Mouse (Mus musculus): Measurements from ENCODE around the gene Aloxe3.

The Aloxe3 gene

DNA sequence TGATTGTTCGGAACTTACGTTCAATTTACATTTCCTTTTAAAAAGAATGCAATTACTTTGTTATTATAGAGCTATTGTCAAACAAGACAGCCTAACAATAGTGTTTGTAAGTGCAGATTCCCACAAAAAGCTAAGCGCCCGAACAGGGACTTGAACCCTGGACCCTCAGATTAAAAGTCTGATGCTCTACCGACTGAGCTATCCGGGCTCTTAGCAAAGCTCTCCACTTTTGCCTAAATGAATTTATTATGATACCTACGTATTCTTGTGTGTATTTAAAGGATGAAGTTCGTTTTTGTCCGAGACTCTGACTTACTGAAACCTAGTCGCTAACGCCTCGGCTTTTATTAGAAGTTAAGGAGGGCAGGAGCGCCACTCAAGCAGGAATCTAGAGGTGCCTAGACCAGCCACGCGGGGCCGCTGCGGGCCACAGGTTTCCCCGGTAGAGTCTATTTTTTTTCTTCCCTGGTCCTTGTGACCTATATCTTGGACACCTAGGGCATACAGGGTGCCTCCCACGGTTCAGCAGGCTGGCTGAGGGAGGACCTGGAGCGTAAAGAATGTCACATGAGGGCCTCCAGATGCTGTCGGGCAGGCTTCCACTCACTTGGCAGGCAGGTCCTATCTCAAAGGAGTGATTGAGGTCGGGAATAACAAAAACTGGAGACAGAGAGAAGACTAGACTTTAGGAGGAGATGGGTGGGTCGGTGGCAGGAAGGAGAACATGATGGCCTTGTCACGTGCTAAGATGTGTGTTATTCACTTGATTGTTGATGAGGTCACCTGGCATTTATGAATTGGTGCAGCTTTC is 450 bp upstream of the Aloxe3 start:
- DNase-seq (ENCODE audit: low spot score in 2 of 2): peak; percentile 84 to 88

DNA sequence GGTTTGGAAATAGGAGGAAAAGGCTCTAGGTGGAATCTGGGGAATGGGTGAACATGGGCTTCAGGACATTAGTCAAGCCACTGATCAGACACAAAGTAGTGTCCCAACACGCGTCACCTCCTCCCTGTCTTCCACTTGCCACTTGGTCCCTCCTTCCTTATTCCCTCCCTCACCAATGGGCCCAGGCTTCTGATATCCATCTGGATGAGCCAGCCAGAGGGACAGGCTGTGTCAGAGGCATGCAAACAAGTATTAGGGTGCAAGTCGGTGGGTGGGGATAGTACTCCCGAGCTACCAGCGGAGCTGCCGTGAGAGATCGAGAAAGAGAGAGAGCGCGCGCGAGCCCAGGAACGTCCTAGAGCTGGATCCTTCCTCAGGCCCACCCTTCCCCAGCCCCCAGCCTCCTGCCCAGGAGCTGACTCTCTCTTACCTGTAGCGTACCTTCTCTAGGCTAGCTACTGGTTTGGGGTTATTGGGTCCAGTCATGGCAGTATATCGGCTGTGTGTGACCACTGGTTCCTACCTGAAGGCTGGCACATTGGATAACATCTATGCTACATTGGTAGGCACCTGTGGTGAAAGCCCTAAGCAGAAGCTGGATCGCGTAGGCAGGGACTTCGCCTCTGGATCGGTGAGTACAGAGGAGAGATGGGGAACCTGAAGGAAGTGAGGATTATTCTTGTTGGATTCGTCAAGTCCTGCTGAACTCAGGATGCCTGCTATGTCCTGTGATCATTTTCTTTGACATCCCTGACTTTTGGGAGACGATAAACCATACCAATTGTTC is 416 bp downstream of the Aloxe3 start:
- DNase-seq (ENCODE audit: low spot score in 2 of 2): no peak

DNA sequence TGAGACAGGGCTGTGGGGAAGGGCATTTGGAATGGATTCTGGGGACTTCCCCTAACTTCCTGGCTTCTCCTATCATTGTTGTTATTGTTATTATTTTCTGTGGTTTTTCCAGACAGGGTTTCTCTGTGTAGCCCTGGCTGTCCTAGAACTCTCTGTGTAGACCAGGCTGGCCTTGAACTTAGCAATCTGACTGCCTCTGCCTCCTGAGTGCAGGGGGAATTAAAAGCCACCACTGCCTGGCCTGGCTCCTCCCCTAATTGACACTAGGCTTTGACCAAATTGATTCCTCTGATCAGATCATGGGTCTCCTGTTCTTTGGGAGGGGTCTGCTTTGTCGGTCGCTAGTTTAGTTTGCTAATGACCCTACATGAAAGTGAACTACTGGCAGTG is 1.0 kb downstream of the Aloxe3 start:
- DNase-seq (ENCODE audit: low spot score in 2 of 2): no peak

DNA sequence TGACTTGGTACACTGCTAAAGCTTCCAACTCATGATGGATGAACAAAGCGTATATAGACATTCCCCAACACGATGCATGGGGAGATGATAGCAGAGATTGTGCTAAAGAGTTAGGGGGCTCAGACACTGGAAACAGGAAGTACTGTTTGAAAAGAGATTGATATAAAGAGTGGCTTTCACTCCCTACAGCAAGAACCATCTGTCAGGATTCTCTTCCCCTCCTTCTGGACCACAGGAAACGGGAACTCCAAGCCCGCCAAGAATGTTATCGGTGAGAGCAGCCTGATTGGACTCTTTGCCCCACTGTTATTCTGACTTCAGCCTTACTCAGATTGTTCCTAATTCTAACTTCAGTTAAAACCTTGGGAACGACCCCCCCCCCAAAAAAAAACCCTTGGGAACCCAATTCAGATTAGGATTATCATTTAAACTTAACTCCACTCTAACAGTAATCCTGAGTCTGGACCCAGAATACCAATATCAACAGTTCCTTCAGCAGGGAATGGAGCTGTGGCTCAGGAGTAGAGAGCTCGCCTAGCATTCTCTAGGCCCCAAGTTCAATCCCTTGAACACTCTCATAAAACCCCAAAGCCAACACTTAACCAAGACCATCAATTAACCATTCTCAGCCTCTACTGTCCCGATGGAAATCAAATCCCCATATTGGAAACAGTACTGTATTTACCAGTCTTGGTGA is 2.9 kb downstream of the Aloxe3 start:
- no peak for DNase-seq (ENCODE audit: low spot score in 2 of 2)

DNA sequence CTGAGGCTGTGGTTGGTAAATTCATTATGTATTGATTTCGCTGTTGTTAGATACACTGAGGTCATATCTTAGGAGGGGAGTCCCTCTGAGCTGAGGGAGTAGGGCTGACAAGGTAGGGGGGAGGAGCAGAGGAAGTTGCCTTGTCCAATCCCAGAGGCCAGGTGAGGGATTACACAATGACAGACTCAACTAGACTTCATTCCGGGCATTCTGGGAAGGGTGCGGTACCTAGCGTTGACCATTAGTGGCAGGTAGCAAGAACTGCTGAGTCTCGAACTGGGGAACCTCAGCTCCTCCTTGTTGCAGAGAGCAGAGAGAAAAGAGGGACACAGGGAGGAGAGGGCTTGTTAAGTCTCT is 7.8 kb downstream of the Aloxe3 start:
- DNase-seq (ENCODE audit: low spot score in 2 of 2): no peak

DNA sequence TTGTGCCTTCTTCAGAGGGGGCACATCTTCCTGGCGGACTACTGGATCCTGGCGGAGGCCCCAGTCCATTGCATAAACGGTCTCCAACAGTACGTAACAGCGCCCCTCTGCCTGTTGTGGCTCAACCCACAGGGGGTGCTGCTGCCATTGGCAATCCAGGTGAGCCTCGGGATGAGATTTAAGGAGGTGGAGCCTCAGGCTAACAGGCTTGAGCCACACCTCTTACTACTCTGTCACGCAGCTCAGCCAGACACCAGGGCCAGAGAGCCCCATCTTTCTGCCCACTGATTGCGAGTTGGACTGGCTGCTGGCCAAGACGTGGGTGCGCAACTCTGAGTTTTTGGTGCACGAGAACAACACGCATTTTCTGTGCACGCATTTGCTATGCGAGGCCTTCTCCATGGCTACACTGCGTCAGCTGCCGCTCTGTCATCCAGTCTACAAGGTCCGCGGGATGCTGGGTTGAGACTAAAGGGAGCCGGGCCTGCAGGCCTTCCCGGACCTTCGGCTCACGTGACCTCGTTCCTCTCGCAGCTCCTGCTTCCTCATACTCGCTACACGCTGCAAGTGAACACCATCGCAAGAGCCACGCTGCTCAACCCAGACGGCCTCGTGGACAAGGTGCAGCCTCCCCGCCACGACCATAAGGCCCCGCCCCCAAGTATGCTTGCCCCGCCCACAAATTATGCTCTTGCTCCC is 8.4 kb downstream of the Aloxe3 start:
- DNase-seq (ENCODE audit: low spot score in 2 of 2): peak in 1 of 2 experiments; percentile 38

DNA sequence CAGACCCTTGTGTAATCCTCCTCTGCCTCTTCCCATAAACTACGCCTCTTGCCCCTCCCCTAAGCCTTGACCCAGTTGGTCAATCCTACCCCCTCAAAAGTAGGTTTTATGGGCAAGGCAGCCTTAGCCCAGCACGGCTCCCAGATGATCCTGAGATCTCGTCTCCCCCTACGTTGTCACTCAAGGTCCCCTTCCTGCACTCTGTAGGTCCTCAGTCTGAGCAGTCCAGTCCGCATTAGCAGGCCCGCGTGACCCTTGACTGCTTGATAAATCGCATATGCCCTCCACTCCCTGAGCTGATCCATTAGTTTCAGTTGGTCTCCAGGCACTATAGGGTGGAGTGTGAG is 8.9 kb downstream of the Aloxe3 start:
- no peak for DNase-seq (ENCODE audit: low spot score in 2 of 2)

DNA sequence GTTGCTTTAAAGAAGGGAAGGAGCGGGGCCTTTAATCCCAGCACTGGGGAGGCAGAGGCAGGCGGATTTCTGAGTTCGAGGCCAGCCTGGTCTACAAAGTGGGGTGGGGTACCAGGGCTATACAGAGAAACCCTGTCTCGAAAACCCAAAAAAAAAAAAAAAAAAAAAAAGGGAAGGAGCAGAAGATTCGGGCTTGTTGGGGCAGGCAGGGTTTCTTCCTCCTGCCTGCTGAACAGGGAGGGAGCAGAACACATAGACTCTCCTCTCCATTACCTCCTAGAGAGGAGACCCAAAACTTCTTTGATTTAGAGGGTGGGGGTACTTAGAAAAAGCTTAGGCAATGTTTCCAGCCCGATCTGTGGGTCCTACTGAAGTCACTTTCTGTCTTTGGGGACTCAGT is 9.7 kb downstream of the Aloxe3 start:
- no peak for DNase-seq (ENCODE audit: low spot score in 2 of 2)

DNA sequence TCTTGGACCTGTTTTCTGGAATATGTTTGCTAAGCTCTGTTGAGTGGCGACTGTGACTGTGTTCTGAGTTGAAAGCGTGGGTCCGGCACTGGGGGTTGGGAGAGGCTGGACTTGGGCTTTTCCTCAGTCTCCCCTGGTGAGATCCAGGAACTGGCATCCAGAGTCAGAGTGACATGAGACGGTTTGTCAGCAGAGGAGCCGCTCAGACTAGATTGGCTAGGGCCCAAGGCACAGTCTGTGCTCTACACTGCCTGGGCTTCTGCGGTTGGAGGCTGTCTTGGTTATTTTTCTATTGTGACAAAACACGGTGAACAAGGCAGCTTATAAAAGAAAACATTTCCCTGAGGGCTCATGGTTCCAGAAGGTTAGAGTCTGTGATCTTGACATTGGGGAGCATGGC is 21.9 kb downstream of the Aloxe3 start:
- no peak for DNase-seq (ENCODE audit: low spot score in 2 of 2)

DNA sequence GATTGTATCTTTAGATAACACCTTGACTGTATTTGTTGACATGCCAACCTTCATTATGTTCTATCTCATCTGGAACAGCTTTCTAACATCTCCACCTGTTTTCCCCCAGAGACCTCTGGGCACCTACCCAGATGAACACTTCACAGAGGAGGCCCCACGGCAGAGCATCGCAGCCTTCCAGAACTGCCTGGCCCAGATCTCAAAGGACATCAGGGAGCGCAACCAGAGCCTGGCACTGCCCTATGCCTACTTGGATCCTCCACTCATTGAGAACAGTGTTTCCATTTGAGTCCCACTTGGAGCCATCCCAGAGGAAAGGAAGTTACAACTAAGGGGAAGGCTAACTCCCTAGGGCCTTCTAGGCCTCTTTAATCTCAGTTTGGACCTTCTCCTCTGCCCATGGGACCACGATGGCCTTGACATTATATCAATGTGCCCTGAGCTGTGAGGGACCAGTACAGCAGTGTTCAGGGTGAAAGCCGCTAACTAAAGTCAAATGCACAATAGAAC is 22.8 kb downstream of the Aloxe3 start:
- no peak for DNase-seq (ENCODE audit: low spot score in 2 of 2)

DNA sequence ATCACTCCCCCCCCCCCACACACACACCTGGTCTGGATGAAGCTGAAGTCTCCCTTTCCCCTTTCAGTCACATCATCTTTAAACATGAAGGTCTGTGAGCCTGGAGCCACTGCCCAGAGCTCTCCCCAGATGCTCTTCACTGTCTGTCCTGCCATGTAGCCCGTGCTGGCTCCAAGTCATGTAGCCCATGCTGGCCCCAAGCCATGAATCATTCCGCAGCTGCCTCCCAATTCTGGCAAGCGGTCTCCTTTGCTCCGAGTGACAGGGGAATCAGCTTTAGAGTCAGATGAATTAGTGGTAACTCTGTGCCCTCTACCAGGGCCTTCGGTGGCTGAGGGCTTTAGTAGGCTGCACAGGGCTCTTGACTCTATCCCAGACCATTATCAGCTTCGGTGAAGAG is 24.0 kb downstream of the Aloxe3 start:
- no peak for DNase-seq (ENCODE audit: low spot score in 2 of 2)

DNA sequence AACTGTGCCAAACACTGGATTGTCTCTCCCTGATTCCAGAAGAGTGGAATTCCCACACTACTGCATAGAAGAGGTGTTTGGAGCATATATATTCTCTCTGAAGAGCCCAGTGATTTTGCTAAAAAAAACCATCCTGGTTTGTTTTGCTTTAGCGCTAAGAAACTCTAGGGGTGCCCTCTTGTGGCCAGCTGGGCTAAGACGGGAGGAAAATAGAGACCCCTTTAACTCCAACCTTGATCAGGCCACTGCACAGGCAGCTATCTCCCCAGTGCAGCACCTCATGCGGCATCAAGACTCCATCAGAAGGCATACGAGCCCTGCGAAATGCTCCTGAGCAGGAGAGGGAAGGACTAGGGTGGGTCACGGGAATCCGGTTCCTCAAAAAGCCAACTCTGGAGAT is 24.7 kb downstream of the Aloxe3 start:
- DNase-seq (ENCODE audit: low spot score in 2 of 2): peak in 1 of 2 experiments; percentile 70

DNA sequence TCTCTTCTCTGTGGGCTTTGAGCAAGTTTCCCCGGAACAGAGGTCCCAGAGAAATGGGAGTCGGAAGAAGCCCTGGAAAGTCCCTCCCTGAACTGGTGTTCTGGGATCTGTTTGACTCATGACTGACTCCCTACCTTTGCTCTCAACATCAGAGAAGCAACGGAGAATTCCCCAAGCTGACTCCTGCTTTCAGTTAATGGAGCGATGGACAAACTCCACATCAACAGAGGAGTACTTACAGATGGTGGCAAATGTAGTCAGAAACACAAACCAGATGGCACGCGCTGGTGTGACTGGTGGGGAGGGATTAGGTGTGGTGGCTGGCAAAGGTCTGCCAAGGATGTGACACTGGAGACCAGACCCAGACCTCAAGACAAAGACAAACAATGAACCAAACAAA is 25.3 kb downstream of the Aloxe3 start:
- no peak for DNase-seq (ENCODE audit: low spot score in 2 of 2)

DNA sequence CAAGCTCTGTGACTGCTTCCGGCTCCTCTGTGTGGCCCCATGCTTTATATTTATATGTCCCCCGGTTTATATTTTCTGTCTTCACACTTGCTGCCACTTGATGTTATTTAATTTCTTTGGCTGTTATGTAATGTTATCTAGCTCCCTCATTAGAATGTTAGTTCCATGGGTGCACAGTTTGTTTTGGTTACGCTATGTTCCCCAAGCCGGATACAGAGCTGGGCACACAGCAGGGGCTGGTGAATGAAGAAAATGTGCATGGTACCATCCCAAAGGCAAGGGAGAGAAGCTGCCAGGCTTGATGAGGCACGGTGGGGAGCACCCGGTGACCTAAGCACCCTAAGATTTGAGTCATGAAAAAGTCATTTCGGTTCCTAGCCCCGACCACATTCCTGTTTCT is 28.1 kb downstream of the Aloxe3 start:
- DNase-seq (ENCODE audit: low spot score in 2 of 2): no peak

DNA sequence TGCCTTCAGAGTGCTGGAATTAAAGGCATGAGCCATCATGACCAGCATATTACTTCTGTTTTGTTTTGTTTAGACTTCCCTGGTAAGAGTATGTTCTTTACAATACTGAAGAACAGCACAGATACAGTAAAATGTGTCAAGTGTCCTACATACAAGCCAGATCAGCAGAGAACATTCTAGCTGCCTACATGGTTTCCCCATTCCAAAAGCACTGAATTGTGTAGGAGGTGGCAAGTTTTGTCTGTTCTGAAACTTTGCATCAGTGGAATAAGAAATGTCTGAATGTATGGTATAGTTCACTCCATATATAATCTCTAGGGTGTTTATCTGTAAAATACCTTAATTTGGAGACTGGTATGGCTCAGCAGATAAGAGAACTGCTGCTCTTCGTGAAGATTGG is 29.7 kb downstream of the Aloxe3 start:
- DNase-seq (ENCODE audit: low spot score in 2 of 2): no peak

DNA sequence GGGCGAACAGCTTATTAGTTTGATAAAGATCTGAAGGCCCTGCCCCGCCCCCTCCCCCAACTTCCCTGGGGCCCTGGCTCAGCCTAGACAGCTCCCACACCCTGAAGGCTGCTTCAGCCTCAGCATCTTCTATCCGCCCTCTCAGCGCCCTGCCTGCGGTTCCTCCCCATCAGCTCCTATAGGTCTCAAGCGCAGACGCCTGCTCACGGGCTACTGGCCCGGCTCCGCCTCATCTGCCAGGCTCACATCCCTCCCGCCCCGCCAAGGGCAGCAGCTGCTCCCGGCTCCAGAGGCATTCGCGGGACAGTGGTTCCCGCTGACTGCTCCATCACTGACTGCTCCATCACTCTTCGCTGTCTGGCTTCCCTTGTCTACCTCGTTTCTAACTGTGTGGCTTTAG is 31.1 kb downstream of the Aloxe3 start, which contains the start of gene Alox12b:
Alox12b (plus strand) TSS at position 190 of the 400 bp plus-strand sequence.
- no peak for DNase-seq (ENCODE audit: low spot score in 2 of 2)

DNA sequence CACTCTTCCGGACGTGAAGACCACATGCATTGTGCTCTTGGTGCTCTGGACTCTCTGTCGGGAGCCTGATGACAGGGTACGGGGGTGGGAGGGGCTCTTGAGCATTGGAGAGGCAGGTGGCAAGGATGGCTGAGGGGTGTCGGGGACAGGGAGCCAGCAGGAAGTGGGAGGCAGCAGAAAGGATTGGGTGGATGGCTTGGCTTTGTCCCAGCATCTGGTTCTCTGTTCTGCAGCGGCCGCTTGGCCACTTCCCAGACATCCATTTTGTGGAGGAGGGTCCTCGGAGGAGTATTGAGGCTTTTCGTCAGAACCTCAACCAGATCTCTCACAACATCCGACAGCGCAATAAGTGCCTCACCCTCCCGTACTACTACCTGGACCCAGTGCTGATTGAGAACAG is 43.6 kb downstream of the Aloxe3 start:
- DNase-seq (ENCODE audit: low spot score in 2 of 2): no peak

DNA sequence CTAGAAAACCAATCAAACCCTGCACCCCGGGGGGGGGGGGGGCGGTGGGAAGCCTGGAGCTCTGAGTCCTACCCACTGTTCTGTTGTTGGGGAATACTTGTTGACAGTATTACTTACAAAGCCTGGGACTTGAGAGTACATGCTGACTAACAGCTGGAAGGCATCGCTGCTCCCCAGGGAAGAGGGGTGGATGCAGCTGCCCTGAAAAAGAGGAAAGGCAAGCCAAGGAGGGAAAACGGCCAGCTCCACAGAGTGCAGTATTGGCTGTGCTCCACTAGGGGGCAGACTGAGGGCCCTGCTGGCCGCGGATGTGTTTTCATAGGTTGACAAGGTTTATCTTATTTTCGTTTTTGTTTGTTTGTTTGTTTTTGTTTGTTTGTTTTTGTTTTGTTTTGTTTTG is 45.9 kb downstream of the Aloxe3 start:
- peak in 1 of 2 experiments; percentile 30 for DNase-seq (ENCODE audit: low spot score in 2 of 2)

DNA sequence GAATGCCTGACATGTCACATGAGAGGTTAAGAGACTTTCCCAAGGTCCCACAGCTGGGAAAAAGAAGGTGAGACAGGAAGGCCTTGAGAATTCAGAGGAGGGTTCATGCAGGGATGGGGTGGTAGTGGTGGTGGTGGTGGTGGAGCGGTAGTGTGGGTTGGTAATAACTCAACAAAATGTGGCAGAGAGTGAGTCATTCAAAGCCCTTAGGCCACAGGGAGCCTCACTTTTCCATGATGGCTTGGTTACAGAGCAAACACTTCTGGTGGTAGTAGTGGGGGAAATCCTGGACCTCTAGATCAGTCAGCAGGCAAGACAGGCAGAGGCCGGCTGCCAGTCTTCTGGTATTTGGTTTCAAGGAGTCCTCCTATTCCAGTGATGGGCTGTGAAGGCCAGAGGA is 46.9 kb downstream of the Aloxe3 start:
- no peak for DNase-seq (ENCODE audit: low spot score in 2 of 2)

DNA sequence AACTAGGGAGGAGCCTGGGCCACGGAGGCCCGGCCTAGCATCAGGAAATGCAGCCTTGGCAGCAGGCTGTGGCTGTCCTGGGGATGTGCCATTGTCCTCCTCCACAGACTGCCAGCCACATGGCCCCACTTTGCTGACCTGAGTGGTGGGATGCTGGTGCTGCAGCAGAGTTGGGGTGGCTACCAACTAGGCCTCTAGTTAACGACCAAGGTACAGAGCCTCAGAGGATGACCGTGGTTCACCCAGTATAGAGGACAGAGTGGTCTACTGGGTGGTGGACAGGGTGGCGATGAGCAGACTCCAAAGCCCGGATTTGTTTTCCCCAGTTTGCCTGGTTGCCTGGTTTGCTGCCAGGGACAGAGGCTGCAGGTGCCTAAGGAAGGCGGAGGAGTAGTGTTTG is 49.0 kb downstream of the Aloxe3 start:
- no peak for DNase-seq (ENCODE audit: low spot score in 2 of 2)

DNA sequence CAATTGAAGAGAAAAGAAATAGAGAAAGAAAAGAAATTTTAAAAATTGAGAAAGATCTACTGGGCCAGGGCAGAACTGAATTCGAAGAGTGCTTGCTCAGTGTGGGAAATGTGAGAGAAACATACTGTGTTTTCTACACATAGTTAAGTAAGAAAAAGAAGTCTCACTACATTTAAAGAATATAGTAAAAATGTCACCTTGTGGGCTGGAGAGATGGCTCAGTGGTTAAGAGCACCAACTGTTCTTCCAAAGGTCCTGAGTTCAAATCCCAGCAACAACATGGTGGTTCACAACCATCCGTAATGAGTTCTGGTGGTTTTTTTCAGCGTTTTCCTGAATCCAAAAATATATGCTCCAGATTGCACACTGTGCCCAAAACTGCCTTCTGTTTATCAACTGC is 52.8 kb downstream of the Aloxe3 start:
- no peak for DNase-seq (ENCODE audit: low spot score in 2 of 2)

DNA sequence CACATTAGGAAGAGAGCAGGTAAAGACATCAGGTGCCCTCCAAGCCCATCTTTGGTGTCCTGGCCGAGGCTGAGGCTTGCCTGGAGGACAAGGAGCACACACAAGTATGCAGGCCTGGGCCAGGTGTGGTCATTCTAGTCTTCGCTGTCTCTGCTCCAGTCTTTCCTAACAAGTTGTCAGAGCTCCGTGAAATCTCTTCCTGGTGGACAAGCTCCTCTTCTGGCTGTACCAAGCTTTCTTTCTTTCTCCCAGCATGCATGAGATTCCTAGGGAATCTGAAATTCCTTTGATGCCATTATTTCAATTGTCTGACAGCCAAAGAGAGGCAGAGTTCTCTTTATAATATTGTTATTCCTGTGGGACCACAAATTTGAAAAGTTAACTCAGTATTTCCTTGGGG is 53.8 kb downstream of the Aloxe3 start:
- no peak for DNase-seq (ENCODE audit: low spot score in 2 of 2)

Data from natural killer cell, adult 2 months (primary cell).